Mouse (Mus musculus): ENCODE measurements around the gene 2210017I01Rik. TPM values are rescaled to one million over a fixed set of nuclear protein-coding genes. Genes with fewer than 3 reads are reported as not detected.

The 2210017I01Rik gene
- total RNA-seq, 1 experiment from 2014 or later, result not detected

DNA sequence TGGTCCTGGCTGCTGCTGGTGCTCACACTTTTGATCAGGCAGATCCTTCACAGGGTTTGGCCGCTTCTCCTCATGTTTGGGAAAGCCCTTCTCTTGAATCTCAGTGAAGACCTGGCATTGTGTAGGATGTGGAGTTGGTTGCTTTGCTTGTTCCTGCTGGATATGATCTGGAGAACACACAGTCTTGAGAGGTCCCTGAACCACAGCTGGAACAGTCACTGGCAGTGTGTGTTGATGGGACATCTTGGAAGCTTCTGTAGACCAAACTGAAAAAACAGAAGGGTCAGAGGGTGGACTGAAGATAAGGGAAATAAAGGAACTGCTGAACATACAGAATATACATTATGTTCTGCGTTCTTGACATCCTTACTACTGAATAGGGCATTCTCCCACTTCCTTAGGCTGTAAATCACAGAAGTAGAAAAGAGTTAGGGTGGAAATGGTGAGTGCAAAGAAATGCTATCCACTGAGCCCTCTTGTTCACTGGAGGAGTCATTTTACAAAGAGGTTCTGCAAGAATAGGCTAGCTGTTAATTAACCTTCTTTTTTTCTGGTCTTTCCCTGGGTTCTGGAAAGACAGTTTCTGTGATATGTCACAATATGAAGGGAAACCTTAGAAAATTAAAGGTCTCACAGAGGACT, 34.7 kb downstream of the 2210017I01Rik start:
- no peak for ATAC-seq (replicated peaks; ENCODE audit: low read depth, poor library complexity, severe bottlenecking)

GRCm38 (mm10) chr3:92568752-92569151, 38.5 kb downstream of the 2210017I01Rik start:
- no peak for ATAC-seq (replicated peaks; ENCODE audit: low read depth, poor library complexity, severe bottlenecking)

GRCm38 (mm10) chr3:92565418-92565817, 41.9 kb downstream of the 2210017I01Rik start:
- ATAC-seq (replicated peaks; ENCODE audit: low read depth, poor library complexity, severe bottlenecking), result no peak

Other genes starting within 250 kb of the 2210017I01Rik start
- not detected in 2 replicates for gene Sprr2f, start 242.3 kb downstream of the 2210017I01Rik start, total RNA-seq (2017)
- not detected in 2 replicates for gene Sprr2h, start 221.8 kb downstream of the 2210017I01Rik start, total RNA-seq (2017)
- not detected in 2 replicates for gene Sprr2i, start 199.5 kb downstream of the 2210017I01Rik start, total RNA-seq (2017)
- not detected in 2 replicates for gene Sprr2j-ps, start 189.4 kb downstream of the 2210017I01Rik start, total RNA-seq (2017)
- 3.0 and 5.6 TPM in 2 replicates for gene Gm9774, start 178.1 kb downstream of the 2210017I01Rik start, total RNA-seq (2017)
- not detected in 2 replicates for gene Sprr2k, start 174.9 kb downstream of the 2210017I01Rik start, total RNA-seq (2017)
- not detected in 2 replicates for gene Sprr1b, start 168.7 kb downstream of the 2210017I01Rik start, total RNA-seq (2017)
- not detected in 2 replicates for gene Sprr3, start 148.8 kb downstream of the 2210017I01Rik start, total RNA-seq (2017)
- gene Sprr1a, start 121.6 kb downstream of the 2210017I01Rik start, total RNA-seq (2017), result not detected in 2 replicates
- gene Sprr4, start 107.0 kb downstream of the 2210017I01Rik start, total RNA-seq (2017), result not detected in 2 replicates
- gene 2310046K23Rik, start 73.0 kb downstream of the 2210017I01Rik start, total RNA-seq (2017), result not detected in 2 replicates
- gene Ivl, start 33.8 kb downstream of the 2210017I01Rik start, total RNA-seq (2017), result not detected in 2 replicates
- not detected in 2 replicates for gene Smcp, start 18.5 kb downstream of the 2210017I01Rik start, total RNA-seq (2017)
- not detected in 2 replicates for gene Lce6a, start 14.2 kb upstream of the 2210017I01Rik start, total RNA-seq (2017)
- gene Lce1a1, start 40.8 kb upstream of the 2210017I01Rik start, total RNA-seq (2017), result not detected in 2 replicates
- not detected in 2 replicates for gene Lce1b, start 49.4 kb upstream of the 2210017I01Rik start, total RNA-seq (2017)
- gene Lce1a2, start 62.8 kb upstream of the 2210017I01Rik start, total RNA-seq (2017), result not detected in 2 replicates
- not detected in 2 replicates for gene Lce1c, start 71.8 kb upstream of the 2210017I01Rik start, total RNA-seq (2017)
- gene Lce1d, start 79.7 kb upstream of the 2210017I01Rik start, total RNA-seq (2017), result not detected in 2 replicates
- not detected in 2 replicates for gene Lce1e, start 101.6 kb upstream of the 2210017I01Rik start, total RNA-seq (2017)
- not detected in 2 replicates for gene Lce1f, start 112.9 kb upstream of the 2210017I01Rik start, total RNA-seq (2017)
- not detected in 2 replicates for gene Gm38119, start 131.6 kb upstream of the 2210017I01Rik start, total RNA-seq (2017)
- gene Lce1g, start 144.8 kb upstream of the 2210017I01Rik start, total RNA-seq (2017), result not detected in 2 replicates
- gene Lce1h, start 157.6 kb upstream of the 2210017I01Rik start, total RNA-seq (2017), result not detected in 2 replicates
- not detected in 2 replicates for gene Lce1i, start 171.4 kb upstream of the 2210017I01Rik start, total RNA-seq (2017)
- not detected in 2 replicates for gene Lce1j, start 183.0 kb upstream of the 2210017I01Rik start, total RNA-seq (2017)
- not detected in 2 replicates for gene Lce1k, start 200.4 kb upstream of the 2210017I01Rik start, total RNA-seq (2017)
- gene Kprp, start 219.8 kb upstream of the 2210017I01Rik start, total RNA-seq (2017), result not detected in 2 replicates
- not detected in 2 replicates for gene Lce1l, start 243.8 kb upstream of the 2210017I01Rik start, total RNA-seq (2017)